Mouse (Mus musculus): ENCODE data around the gene Myo18b.

Gene Myo18b

GRCm38 (mm10) chr5:112815051-112815450, 81.1 kb downstream of the Myo18b start:
- no peak for DNase-seq (ENCODE audit: low spot score)

- no peak for DNase-seq (ENCODE audit: low spot score)
Observed at GRCm38 (mm10) chr5:112807629-112808028, 88.5 kb downstream of the Myo18b start.

GRCm38 (mm10) chr5:112796086-112796485, 100.1 kb downstream of the Myo18b start:
- no peak for DNase-seq (ENCODE audit: low spot score)

- no peak for DNase-seq (ENCODE audit: low spot score)
Observed at GRCm38 (mm10) chr5:112791792-112792780, 104.1 kb downstream of the Myo18b start.

GRCm38 (mm10) chr5:112790376-112791111, 105.6 kb downstream of the Myo18b start:
- DNase-seq (ENCODE audit: low spot score): no peak

GRCm38 (mm10) chr5:112788441-112788840, 107.7 kb downstream of the Myo18b start:
- no peak for DNase-seq (ENCODE audit: low spot score)

- no peak for DNase-seq (ENCODE audit: low spot score)
Observed at GRCm38 (mm10) chr5:112786788-112787187, 109.4 kb downstream of the Myo18b start.

- DNase-seq (ENCODE audit: low spot score): no peak
Observed at GRCm38 (mm10) chr5:112786031-112786430, 110.1 kb downstream of the Myo18b start.

GRCm38 (mm10) chr5:112781719-112782118, 114.4 kb downstream of the Myo18b start:
- DNase-seq (ENCODE audit: low spot score): no peak

GRCm38 (mm10) chr5:112781231-112781630, 114.9 kb downstream of the Myo18b start:
- DNase-seq (ENCODE audit: low spot score): no peak

GRCm38 (mm10) chr5:112780383-112780782, 115.8 kb downstream of the Myo18b start:
- no peak for DNase-seq (ENCODE audit: low spot score)

- no peak for DNase-seq (ENCODE audit: low spot score)
Observed at GRCm38 (mm10) chr5:112776781-112777405, 119.3 kb downstream of the Myo18b start.

GRCm38 (mm10) chr5:112773429-112773828, 122.7 kb downstream of the Myo18b start:
- DNase-seq (ENCODE audit: low spot score): no peak

- no peak for DNase-seq (ENCODE audit: low spot score)
Observed at GRCm38 (mm10) chr5:112771376-112771901, 124.7 kb downstream of the Myo18b start.

- no peak for DNase-seq (ENCODE audit: low spot score)
Observed at GRCm38 (mm10) chr5:112769721-112770119, 126.4 kb downstream of the Myo18b start.

- DNase-seq (ENCODE audit: low spot score): no peak
Observed at GRCm38 (mm10) chr5:112769020-112769720, 127.0 kb downstream of the Myo18b start.

GRCm38 (mm10) chr5:112768556-112768955, 127.6 kb downstream of the Myo18b start:
- no peak for DNase-seq (ENCODE audit: low spot score)

- DNase-seq (ENCODE audit: low spot score): no peak
Observed at GRCm38 (mm10) chr5:112761415-112762075, 134.6 kb downstream of the Myo18b start.

GRCm38 (mm10) chr5:112755581-112755980, 140.6 kb downstream of the Myo18b start:
- no peak for DNase-seq (ENCODE audit: low spot score)

GRCm38 (mm10) chr5:112749634-112750033, 146.5 kb downstream of the Myo18b start:
- no peak for DNase-seq (ENCODE audit: low spot score)

Measured in urinary bladder, postnatal 10 days (tissue).